Mouse (Mus musculus) erythroblast, embryonic 14.5 days (primary cell): ENCODE data around the gene Folr2.

ENCODE experiments used
- GATA1 ChIP-seq: IDR thresholded peaks from 2 replicates; pipeline ENCODE4 v1.6.1; 2012; ENCODE audit warnings: low read length, inconsistent platforms, mixed read lengths
- TAL1 ChIP-seq: IDR thresholded peaks from 3 replicates; pipeline ENCODE4 v1.6.1; 2012; ENCODE audit warnings: low read length, inconsistent platforms, mixed read lengths

DNA sequence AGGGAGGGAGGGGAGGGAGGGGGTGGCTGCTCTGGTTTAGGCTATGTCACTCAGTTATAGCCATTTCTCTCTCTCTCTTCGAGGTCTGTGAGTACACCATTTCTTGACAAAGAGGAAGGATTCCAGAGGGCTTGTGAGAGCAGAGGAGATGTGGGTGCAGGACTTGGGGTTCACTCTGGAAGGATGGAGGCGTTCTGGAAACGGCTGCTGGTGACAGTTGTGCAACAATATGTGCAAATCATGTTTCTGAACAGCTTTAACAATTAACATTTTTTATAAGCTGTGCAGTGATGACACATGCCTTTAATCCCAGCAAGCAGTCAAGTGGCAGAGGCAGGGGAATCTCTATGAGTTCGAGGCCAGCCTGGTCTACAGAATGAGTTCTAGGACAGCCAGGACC, 23.9 kb upstream of the Folr2 start:
- no peak for TF ChIP-seq GATA1
- TF ChIP-seq TAL1: no peak
